Mouse (Mus musculus) ovary, postnatal 10 days (tissue): ENCODE results near the gene Xylt1.

ENCODE experiments used
- DNase-seq: peaks from one replicate; pipeline ENCODE4 v3.0.0; 2022; ENCODE audit warnings: low spot score

Xylt1 gene

DNA sequence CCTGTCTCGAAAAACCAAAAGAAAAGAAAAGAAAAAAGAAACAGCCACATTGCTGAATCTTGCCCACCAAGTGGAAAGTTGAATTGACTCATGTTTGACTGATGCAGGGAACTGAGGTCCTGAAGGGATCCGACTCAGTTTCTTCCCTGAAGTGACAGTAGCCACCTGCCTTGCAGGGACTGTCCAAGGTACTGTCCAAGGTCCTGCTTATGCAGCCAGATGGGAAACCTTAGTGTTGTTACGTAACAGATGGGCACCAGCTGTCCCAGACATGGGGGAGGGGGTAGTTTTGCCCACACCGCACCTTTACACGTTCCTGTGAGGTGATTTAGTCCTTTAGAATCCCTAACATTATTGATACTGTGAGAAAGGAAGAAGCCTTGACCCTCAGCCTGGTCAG is 235.5 kb downstream of the Xylt1 start:
- no peak for DNase-seq

DNA sequence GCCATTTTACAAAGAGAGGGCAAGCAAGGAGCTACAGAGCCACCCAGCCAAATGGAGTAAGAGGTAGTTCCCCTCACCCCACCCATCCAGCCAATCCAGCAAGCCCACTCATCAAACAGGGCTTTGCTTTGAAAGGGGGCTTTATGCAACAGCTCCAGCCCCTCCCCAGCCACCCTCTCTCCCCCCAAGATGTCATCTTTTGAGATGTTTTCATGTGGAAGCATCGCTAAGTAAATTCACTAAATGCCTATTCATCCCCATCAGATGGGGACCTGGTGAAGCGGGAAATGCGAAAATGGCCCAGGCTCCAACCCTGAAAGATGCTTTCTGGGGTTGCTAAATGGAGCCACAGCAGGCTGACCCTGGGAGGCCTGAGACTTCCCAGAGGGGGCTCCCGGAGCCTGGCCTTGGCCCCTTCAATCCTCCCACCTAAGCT is 238.0 kb downstream of the Xylt1 start:
- no peak for DNase-seq

DNA sequence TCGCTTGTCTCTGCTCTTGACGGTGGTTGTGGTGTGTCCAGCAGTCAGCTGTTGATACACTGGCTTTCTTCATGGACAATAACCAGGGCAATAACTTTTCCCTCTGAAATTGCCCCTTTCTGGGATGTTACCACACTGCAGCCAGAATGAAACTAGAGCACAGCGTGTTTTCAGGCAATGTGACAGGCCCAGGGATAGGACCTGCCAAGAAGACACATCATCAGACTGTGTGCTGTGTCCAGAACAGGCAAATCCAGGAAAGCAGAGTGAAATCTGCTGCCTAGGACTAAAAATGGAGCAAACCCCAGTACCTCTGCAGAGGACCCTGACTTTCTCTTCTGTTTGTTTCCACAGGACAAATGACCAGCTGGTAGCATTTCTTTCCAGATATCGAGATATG is 240.8 kb downstream of the Xylt1 start:
- DNase-seq = no peak

DNA sequence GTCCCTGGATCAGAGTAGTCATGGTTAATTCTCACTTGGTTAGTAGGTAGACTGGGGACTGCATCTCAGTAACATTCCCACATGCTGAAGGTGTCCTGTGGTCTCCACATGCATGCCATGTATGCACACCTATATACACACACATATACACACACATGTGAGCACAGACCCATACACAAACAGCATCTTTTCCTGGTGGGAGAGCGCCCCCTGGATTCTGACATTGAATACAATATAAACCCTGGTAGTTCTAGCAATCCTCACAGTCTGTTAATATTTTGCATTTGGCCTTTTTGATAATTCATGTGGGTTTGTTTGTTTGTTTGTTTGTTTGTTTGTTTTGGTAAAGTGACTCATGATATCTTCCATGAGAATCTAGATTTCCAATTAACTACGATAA is 242.0 kb downstream of the Xylt1 start:
- DNase-seq = no peak

DNA sequence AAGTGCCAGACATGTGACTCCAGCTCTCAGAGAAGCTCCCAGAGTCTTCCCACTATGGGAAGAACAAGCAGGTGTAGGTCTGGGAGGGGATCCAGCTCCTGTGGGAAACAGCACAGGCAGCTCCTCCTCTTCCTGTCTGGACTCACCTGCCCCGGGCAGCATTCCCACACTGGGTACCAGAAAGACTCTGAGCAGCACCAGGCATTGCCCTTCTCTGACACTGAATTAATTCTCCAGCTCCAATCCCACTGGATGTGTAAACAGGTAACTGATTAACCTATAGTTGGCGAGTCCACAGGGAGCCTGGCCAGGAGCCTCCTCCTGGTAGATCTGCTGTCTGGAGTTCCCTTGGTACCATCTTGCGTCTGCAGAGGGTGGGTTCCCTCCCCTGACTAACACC is 248.0 kb downstream of the Xylt1 start:
- DNase-seq = no peak

DNA sequence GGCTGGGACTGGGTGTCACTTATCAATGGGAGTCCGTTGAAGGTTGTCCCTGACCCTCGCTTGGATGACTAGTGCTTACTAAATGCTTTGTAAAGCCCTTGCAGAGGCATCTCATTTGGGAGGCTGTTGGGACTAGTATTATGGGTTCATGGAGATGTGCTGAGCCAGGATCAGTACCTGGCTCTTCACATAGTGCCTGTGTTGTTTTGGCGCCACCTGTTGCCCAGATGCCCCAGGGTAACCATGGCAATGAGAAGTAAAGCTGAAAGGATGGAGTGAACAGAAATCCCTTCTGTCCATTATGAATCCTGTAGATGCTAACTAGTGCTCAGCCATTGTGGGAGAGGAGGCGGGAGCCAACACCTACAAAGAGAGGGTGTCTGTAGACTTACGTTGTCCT is 249.9 kb downstream of the Xylt1 start:
- no peak for DNase-seq

DNA sequence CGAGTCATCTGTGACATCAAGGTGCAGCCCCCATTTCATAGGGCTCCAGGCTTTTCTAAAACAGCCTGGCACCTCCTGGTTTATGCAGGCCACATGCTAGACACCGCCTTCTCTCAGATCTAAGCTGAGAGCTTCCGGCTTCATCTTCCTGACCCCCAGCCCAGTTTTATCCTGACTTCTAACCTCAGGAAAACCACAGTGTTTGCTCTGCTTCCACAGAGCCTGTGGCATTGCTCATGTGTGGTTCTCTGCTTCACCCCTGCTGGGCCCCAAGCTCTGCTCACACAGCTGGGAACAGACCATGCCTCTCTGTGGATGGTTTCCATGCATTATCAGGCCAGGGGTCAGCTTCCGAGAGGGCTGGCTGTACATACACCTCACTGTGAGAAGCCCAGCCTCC is 254.8 kb downstream of the Xylt1 start:
- DNase-seq = no peak

DNA sequence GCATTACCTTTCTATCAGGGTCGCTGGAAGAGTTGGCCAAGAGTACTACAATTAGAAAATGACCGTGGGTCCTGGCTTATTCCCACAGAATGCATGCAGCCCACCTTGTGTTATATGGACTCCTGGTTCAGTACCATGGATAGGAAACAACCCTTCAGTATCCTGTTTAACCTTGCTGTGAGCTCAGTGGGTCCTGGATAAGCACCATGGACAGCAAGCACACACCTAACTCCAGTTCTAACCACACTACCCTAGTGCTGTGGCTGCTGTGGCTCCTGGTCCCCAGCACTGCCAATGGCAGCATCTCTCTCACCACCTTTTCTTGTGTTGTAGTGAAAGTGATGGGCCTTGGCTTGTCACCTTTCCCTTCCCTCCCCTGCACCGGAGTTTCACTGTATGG is 255.9 kb downstream of the Xylt1 start:
- no peak for DNase-seq

DNA sequence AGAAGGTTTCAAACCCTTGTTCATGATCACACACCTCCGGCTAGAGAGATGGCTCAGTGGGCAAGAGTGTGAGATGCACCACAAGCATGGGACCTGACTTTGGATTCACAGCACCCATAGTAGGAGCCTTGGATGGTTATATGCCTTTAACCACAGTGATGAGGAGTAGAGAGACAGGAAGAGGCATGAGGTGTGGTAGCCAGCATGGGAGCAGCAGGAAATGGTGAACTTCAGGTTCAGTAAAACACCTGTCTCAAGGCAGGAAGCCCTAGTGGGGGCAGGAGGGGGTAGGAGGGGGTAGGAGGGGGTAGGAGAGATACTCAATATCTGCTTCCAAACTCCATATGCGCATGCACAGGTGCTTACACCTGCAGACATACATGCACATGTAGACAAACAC is 257.2 kb downstream of the Xylt1 start:
- no peak for DNase-seq

DNA sequence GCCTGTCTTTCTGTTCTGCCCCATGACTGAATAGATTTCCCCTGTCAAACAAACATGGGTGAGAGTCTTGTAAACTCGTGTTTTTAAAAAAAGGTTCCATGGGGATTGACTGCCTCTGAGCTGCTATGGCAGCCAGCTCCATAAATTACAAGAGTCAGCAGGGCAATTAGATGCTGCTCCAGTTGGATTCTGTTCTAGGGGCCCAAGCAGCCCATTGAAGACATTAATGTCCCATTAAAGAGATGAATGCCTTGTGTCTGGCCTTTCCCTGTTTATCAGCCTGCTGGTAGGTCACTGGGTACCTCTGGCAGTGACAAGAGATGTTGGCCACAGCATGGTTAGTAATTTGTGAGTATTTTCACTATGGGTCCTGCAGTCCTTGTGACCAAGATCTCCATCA is 271.9 kb downstream of the Xylt1 start:
- no peak for DNase-seq

DNA sequence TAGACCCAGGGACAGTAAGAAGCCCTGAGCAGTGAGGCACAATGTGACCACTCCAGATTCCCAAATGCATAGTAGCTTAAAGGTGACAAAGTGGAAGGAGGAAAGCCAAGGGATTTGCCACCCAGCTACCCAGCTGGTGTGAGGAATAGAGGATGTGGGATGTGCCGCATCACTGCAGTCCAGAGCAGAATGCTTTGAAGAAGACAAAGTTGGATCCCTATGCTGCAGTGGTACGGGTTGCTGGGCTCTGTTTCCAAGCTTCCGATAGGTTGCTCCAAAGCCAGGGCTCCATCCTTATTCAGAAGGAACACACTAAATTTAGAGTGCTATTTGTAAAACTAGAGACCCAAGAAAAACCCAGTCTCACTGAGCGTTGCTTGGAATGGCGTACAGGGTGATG is 275.0 kb downstream of the Xylt1 start:
- no peak for DNase-seq

DNA sequence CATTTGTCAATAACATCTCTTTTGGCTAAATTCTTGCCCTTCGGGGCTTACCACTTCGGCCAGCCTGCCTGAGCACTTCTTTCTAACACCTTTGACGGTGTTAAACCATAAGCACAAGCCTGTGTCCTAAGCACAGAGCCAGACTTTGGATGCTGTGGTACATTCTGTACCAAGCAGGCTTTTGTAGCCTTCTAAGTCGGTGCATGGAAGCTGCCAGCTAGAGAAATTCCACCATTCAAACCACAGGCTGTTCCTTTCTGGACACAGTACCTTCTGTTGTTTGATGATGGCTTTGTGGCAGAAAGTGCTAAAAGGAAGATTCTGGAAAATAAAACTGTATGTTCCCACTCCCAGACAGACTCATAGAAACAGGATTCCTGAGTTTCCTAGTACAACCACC is 277.4 kb downstream of the Xylt1 start:
- DNase-seq = no peak

DNA sequence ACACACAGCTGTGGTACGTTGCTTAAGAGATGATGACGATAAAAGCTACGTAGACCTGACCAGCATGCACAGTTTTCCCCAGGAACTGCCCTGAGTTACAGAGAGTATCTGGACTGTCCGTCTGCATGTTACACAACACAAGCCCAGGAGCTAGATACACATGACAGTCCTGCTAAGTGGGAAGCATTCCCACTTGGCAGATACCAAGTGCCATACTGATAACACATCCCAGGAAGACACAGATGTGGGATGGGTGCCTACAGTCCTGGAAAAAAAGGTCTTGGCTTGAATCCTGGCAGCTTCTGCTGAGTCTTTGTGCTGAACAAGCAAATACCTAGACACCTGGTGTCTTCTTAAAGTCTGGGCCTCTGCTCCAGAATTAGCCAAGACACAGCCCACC is 278.0 kb downstream of the Xylt1 start:
- DNase-seq = no peak

DNA sequence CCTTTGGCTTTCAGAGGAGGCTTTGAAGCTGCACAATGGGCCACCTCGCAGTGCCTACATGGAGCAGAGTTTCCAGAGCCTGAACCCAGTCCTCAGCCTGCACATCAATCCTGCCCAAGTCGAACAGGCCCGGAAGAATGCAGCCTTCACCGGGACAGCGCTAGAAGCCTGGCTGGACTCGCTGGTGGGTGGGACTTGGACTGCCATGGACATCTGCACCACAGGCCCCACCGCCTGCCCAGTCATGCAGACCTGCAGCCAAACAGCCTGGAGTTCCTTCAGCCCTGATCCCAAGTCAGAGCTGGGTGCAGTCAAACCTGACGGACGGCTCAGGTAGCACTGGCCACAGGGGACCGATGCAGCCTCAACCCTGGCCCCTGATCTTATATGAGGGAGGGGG is 286.5 kb downstream of the Xylt1 start:
- DNase-seq = no peak

DNA sequence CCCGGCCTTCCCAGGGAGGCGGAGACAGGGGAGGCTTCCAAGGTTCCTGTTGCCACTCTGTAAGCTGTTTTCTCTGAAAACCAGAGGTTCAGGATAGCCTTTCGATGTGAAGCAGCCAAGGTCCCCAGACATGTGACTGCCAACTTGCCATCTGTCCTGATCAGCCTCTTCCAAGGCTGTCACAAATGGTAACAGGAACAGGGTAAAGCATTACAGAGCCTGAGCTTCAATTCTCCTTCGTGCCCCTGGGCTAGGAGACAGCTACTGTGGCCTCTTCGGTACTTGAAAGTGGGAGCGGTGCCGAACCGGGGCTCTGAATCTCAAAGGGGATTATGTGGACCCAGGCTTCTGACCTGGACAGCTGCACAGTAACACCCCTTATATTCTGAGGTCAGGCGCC is 287.4 kb downstream of the Xylt1 start:
- no peak for DNase-seq

DNA sequence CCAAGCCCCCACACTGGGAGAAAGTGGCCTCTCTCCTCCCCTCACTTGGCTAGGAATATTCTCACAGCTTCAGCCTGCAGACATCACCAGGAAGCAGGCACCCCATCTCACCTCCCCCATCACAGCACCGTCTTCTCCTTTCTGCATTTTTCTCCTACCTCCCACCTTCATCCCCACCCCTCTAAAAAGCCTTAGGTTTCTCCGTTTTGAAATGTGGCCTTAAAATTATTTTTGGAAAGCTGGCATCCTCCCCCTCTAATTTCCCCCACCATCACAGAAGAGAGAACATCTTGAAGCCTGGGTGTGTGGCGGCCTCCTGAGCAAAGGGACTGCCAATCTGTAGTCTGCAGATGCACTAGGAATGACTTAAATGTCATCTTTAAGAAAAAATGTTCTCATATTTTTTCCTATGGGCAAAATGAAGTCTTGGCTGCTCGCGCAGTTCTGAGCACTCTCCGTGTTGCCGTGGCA is 291.4 kb downstream of the Xylt1 start:
- DNase-seq = no peak

DNA sequence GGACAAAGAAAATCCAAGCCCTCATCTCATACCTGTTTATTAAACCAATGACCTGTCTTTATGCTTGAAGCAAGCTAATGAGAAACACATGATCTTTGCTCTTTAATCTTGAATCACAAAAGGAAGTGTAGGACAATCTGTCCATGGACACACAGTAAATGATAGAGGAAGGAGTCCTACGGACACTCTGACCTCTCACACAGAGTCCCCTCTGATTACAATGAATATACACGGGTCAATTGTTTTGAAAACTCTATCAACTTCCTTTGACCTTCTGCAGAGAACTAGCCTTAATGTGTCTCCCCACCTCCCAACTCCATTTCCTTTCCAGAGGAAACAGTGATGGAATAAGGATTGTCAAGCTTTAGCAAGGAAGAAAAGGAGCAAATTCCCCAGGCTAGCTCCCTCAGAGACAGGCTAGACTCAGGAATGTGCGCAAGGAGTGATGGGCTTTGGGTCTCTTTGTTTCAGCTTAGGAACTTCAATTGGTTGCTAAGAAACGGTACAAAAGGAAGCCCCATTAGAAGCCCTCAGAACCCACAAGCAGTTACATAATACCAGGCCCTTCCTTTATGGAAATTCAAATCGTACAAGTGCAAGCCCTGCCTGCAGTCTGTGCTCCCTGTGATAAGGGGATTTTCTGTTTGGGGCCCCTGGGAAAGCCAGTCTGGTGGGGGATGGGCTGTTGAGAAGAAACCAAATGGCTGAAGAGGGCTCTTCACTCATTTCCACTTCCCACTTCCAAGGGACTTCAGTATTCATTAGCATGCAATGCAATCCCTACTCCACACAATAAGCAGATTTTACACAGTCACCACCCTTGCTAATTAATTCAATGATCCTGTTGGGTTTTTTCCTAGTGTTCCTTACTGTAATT is 305.6 kb downstream of the Xylt1 start:
- DNase-seq = no peak

DNA sequence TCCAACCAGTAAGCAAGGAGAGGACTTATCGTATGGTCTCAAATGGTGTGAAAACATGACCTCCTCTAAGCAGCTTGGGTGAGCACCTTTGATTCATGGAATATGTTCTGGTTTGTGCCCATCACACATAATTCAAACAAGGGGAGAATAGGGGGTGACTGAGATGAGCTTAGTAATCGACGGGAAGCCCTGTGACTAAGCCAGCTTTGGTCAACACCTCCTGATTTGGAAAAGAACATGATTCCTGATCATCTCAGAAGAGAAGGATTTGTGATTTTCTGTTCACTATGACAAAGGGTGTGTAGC is 306.2 kb downstream of the Xylt1 start:
- DNase-seq = no peak

DNA sequence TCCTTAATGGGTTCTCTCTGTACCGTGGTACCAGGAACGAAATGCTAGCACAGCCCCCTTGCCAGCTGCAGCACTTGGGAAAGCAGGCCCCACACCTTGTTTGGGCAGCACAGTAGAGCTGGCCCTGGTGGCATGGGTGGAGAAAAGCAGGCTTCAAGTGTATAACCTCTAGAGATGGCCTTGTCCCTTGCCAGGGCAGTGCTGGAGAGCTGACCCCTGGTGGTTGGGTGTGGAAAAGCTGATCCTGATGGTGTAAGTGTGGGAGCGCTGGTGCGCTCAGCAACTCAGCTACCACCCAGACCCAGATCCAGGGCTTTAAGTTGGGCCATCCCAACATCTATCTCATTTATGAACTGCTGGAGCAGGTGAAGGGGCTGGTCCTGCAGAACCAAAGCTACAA is 314.8 kb downstream of the Xylt1 start:
- DNase-seq = no peak

DNA sequence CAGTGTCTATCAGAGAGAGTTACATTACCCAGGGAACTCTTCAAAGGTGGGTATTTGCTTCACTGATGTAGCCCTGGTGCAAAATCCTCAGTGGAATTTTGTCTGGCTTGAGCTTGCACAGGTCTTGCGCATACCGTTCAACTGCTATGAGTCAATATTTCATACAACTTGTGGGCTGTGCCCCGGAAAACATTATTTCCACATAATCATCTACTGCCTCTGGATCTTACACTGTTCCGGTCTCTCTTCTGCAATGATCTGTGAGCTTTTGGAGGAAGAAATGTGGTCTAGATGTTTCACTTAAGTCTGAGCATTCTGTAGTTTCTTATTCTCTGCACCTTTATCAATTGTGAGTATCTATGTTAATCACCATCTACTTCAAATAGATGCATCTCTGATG is 316.9 kb downstream of the Xylt1 start:
- DNase-seq = no peak

DNA sequence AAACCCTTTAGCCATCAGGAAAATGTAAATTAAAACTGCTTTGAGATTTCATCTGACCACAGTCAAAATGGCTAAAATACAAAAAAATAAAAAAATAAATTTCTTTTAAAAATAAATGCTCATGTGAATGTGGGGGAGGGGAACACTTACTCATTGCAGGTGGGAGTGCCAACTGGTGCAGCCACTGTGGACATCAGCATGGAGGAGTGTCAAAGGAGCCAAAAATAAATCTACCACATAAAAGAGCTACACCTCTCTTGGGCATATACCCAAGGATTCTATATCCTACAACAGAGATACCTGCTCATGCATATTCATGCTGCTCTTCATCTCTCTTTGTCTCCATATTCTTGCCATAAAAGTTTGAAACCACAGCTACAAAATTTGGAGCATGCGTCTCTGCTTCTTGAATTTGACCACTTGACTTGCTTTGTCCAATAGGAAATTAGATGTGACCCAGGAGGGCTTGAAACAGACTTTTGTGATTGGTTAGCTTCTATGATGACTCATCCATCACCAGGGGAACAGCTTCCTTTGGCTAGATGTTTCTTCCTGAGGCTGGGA is 317.9 kb downstream of the Xylt1 start:
- no peak for DNase-seq

DNA sequence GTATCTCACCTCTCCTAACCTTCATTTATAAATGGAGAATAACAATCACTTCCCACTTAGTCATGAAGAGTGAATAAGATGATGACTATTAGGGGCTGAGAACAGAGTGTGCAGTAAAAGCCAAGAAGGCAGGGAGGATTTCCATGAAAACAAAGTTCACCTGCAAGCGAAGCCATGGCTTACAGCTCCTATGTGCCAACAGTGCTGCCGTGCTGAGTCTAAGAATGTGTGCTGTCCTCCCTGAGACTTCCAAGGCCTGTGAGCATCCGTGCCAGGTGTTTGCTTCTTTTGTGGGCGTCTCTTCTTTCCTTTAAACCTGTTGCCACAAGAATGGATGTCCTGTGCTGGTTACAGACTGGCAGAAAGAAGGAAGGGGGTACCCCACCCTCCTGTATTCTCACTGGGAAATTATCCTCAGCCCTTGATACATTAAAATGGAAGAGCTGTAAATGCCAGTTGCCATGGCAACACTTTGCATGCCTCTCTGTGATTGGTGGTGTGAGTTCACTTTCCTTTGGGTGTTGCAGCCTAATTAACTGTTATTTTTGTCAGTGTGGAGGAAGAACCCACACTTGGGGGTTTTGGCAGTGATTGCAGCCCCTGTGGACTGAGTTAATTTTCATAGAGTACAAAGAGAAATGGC is 318.7 kb downstream of the Xylt1 start:
- no peak for DNase-seq

DNA sequence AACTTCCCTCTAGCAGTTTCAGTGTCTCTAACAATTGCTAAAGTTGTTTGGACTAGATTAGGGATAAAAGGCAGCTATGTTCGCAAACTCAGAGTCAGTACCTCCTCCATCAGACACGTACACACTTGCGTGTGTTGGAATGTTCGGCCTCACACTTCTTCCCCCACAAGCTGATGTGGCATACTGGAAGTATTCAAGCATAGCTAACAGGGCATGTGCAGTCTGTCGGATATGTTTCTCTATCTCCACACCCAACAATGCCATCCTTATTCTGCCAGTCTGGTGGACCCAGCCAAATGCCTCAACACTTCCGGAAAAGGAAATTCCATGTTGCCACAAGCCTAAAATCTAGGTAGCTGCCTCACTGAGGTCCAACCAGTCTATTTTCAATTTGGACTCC is 319.3 kb downstream of the Xylt1 start:
- DNase-seq = no peak
